Mouse (Mus musculus) forebrain, postnatal 0 days (tissue): ENCODE measurements around the gene Vmn1r57. TPM values are rescaled to one million over a fixed set of nuclear protein-coding genes. Genes with fewer than 3 reads are reported as not detected.
"Not testable (repeated sequence)": the region's sequence is repeated elsewhere in the genome, so short reads cannot be mapped to it uniquely, and the experiment has no call there.

ENCODE experiments used
- ATAC-seq: fragments of 200-750 bp; cut with Nextera tagmentation; 2 replicates; pipeline ENCODE4 v1.8.0; 2017; ENCODE audit warnings: mild to moderate bottlenecking, moderate library complexity
- DNase-seq: peaks from one replicate; pipeline ENCODE4 v3.0.0-alpha.2; 2015
- H3K27ac ChIP-seq: fragments of 300-500 bp; sonication (generic); 2 replicates; pipeline ENCODE4 v1.5.1; 2014; ENCODE audit warnings: low read depth, mild to moderate bottlenecking, antibody characterized with exemption, low read length, moderate library complexity, mixed read lengths
- H3K27me3 ChIP-seq: fragments of 300-500 bp; sonication (generic); 2 replicates; pipeline ENCODE4 v1.6.1; 2014; ENCODE audit warnings: mild to moderate bottlenecking, low read length, mixed read lengths; ENCODE audit not compliant: insufficient read depth
- H3K36me3 ChIP-seq: fragments of 300-500 bp; sonication (generic); 2 replicates; pipeline ENCODE4 v1.6.1; 2014; ENCODE audit warnings: mild to moderate bottlenecking, moderate library complexity; ENCODE audit not compliant: insufficient read depth
- H3K4me1 ChIP-seq: fragments of 300-500 bp; sonication (generic); 2 replicates; pipeline ENCODE4 v1.6.1; 2014; ENCODE audit warnings: antibody characterized with exemption; ENCODE audit not compliant: insufficient read depth
- H3K4me2 ChIP-seq: fragments of 300-500 bp; sonication (generic); 2 replicates; pipeline ENCODE4 v1.6.1; 2014; ENCODE audit warnings: low read depth, mild to moderate bottlenecking, moderate library complexity
- H3K4me3 ChIP-seq: fragments of 300-500 bp; sonication (generic); 2 replicates; pipeline ENCODE4 v1.5.1; 2014; ENCODE audit warnings: low read depth, low read length, mixed read lengths
- H3K9ac ChIP-seq: fragments of 300-500 bp; sonication (generic); 2 replicates; pipeline ENCODE4 v1.6.1; 2014; ENCODE audit warnings: mild to moderate bottlenecking
- H3K9me3 ChIP-seq: fragments of 300-500 bp; sonication (generic); 2 replicates; pipeline ENCODE4 v1.6.1; 2016; ENCODE audit warnings: low read length
- CTCF ChIP-seq: sonication (generic); IDR thresholded peaks from 2 replicates; pipeline ENCODE4 v1.5.1; 2016; ENCODE audit warnings: antibody characterized with exemption, control low read depth, low read depth
- WGBS: fragments of 180-500 bp; shearing (Covaris S2); extraction: QIAGEN DNeasy Blood & Tissue Kit; methylation state at CpG from one replicate; pipeline ENCODE4 v1.1.7; 2014; 5-methylcytosine and 5-hydroxymethylcytosine counted together
- polyA plus RNA-seq: library from polyadenylated mRNA; unstranded; fragments of >200 nt; fragmentation: Nextera tagmentation; extraction: Ambion mirVana; gene quantifications from 2 replicates; pipeline ENCODE4 v1.2.1, GENCODE M21; 2015
- total RNA-seq: library from RNA; depleted of rRNA; stranded (reverse); fragments of >200 nt; gene quantifications from 2 replicates; pipeline ENCODE4 v1.2.3, GENCODE M21; 2014; rRNA removed

Gene Vmn1r57
- total RNA-seq = not detected in 2 replicates
- not detected in 2 replicates for polyA plus RNA-seq

DNA sequence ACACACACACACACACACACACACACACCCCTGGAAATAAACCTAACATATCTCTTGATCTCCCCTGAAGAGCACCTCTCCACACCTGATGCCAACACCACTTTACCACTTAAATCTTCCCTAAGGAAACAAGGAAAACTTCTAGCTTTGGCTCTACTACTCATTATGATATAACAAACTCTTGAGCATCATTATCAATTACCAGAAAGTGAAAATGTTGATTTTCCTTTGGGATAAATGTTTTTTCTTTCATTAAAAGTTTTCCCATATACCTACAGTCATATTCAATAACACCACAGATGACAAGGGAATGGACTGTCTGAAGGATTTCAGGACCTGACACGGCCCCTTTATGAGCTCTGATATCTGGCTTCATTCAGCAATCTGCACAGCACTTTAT is at the start of gene Vmn1r57:
TSS of gene Vmn1r57 (plus strand) at position 301 of the 400 bp plus-strand sequence.
- H3K36me3 ChIP-seq, H3K4me3 ChIP-seq, ATAC-seq, DNase-seq, H3K4me2 ChIP-seq, H3K9ac ChIP-seq, H3K4me1 ChIP-seq, H3K9me3 ChIP-seq, H3K27ac ChIP-seq, H3K27me3 ChIP-seq: not testable (repeated sequence)
- 66% methylated on average over 1 of the region's 1 CpGs for WGBS

DNA sequence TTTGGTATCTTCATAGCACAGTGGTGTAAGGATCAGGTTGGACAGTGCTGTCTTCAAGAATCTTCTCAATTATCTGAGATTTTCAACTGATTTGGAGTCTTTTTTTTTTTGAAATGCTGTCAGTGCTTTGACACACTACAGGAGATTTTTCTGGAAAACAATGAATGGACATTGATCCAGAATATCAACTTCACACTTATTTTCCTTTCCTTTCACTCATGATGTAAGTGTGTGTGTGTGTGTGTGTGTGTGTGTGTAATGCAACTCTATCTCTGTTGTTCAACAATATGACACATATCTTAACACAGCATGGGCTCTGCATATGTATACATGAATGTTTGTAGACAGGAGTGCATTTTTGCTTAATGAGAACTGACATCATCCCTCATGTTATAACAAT is 21.6 kb upstream of the Vmn1r57 start, which contains the start of gene Vmn1r56:
TSS of gene Vmn1r56 (minus strand) at position 101 of the 400 bp plus-strand sequence.
- not testable (repeated sequence) for H3K9me3 ChIP-seq, H3K27me3 ChIP-seq, H3K27ac ChIP-seq, H3K9ac ChIP-seq, H3K4me1 ChIP-seq, ATAC-seq, DNase-seq, H3K36me3 ChIP-seq, H3K4me2 ChIP-seq, H3K4me3 ChIP-seq

DNA sequence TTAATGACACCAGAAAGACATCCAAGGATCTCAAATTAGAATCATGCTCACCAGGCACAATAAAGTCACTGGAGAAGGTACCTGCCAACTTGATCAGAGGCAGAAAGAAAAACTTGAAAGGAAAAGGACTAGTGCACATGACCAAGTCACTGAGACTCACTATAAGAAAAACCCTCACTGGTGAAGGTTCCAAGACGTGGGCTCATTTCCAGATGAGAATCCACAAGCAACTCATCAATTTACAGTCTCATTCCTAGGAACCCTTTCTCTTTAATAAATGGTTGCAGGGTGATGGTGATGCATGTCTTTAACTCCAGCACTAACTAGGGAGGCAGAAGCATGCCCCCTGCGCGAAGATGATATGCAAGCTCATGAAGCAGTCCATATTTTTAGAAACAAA is 44.8 kb downstream of the Vmn1r57 start:
- WGBS = 90% methylated on average over 3 of the region's 3 CpGs
- H3K4me1 ChIP-seq = no peaks in the 10 kb centered on the region
- no peak overlapping the region for H3K4me2 ChIP-seq
- no peaks in the 10 kb centered on the region for H3K36me3 ChIP-seq
- no peaks in the 10 kb centered on the region for H3K9me3 ChIP-seq
- DNase-seq (no peak), ATAC-seq (no peak)
- no peak overlapping the region for H3K4me3 ChIP-seq
- no peak overlapping the region for H3K9ac ChIP-seq
- H3K27me3 ChIP-seq = no peaks in the 10 kb centered on the region
- TF ChIP-seq CTCF = no peak
- H3K27ac ChIP-seq = no peak overlapping the region

Other genes starting within 250 kb of the Vmn1r57 start
- 0.23 and 0.76 TPM in 2 replicates for gene Sbk3, start 247.3 kb upstream of the Vmn1r57 start, total RNA-seq
- 0.39 and 0.76 TPM in 2 replicates for gene Sbk3, start 247.3 kb upstream of the Vmn1r57 start, polyA plus RNA-seq
- gene Zfp579, start 222.3 kb upstream of the Vmn1r57 start, total RNA-seq = 34.6 and 34.7 TPM in 2 replicates
- 36.7 and 42.6 TPM in 2 replicates for gene Zfp579, start 222.3 kb upstream of the Vmn1r57 start, polyA plus RNA-seq
- gene Zfp524, start 204.1 kb upstream of the Vmn1r57 start, total RNA-seq = 4.6 and 6.4 TPM in 2 replicates
- 5.0 and 5.3 TPM in 2 replicates for gene Zfp524, start 204.1 kb upstream of the Vmn1r57 start, polyA plus RNA-seq
- gene Fiz1, start 203.8 kb upstream of the Vmn1r57 start, total RNA-seq = 30.0 and 33.9 TPM in 2 replicates
- 26.9 and 28.6 TPM in 2 replicates for gene Fiz1, start 203.8 kb upstream of the Vmn1r57 start, polyA plus RNA-seq
- not detected in 2 replicates for gene Gm44973, start 203.0 kb upstream of the Vmn1r57 start, total RNA-seq
- gene Gm44973, start 203.0 kb upstream of the Vmn1r57 start, polyA plus RNA-seq = 3.1 TPM in 2 replicates
- gene Zfp865, start 198.1 kb upstream of the Vmn1r57 start, total RNA-seq = 27.3 and 33.3 TPM in 2 replicates
- gene Zfp865, start 198.1 kb upstream of the Vmn1r57 start, polyA plus RNA-seq = 5.6 and 5.8 TPM in 2 replicates
- gene Ccdc106, start 197.9 kb upstream of the Vmn1r57 start, total RNA-seq = 70.7 and 104 TPM in 2 replicates
- 69.7 and 79.8 TPM in 2 replicates for gene Ccdc106, start 197.9 kb upstream of the Vmn1r57 start, polyA plus RNA-seq
- 0.24 TPM in 1 of 2 replicates, not detected in the other for gene 4632433K11Rik, start 184.4 kb upstream of the Vmn1r57 start, total RNA-seq
- not detected in 2 replicates for gene 4632433K11Rik, start 184.4 kb upstream of the Vmn1r57 start, polyA plus RNA-seq
- 5.2 and 5.6 TPM in 2 replicates for gene Zfp784, start 180.0 kb upstream of the Vmn1r57 start, total RNA-seq
- gene Zfp784, start 180.0 kb upstream of the Vmn1r57 start, polyA plus RNA-seq = 4.1 and 5.0 TPM in 2 replicates
- 26.2 and 42.1 TPM in 2 replicates for gene Zfp580, start 167.0 kb upstream of the Vmn1r57 start, total RNA-seq
- gene Zfp580, start 167.0 kb upstream of the Vmn1r57 start, polyA plus RNA-seq = 132 and 135 TPM in 2 replicates
- 179 and 184 TPM in 2 replicates for gene U2af2, start 156.3 kb upstream of the Vmn1r57 start, total RNA-seq
- gene U2af2, start 156.3 kb upstream of the Vmn1r57 start, polyA plus RNA-seq = 92.7 and 101 TPM in 2 replicates
- gene Epn1, start 138.3 kb upstream of the Vmn1r57 start, total RNA-seq = 341 and 347 TPM in 2 replicates
- gene Epn1, start 138.3 kb upstream of the Vmn1r57 start, polyA plus RNA-seq = 126 and 127 TPM in 2 replicates
- not detected in 2 replicates for gene Rfpl4, start 101.5 kb upstream of the Vmn1r57 start, total RNA-seq
- not detected in 2 replicates for gene Rfpl4, start 101.5 kb upstream of the Vmn1r57 start, polyA plus RNA-seq
- 0.15 and 0.24 TPM in 2 replicates for gene Rasl2-9, start 92.5 kb upstream of the Vmn1r57 start, total RNA-seq
- gene Rasl2-9, start 92.5 kb upstream of the Vmn1r57 start, polyA plus RNA-seq = 0.47 and 0.65 TPM in 2 replicates
- 0.08 TPM in 1 of 2 replicates, not detected in the other for gene Vmn1r55, start 68.8 kb upstream of the Vmn1r57 start, total RNA-seq
- gene Vmn1r55, start 68.8 kb upstream of the Vmn1r57 start, polyA plus RNA-seq = not detected in 2 replicates
- not detected in 2 replicates for gene Vmn1r56, start 21.7 kb upstream of the Vmn1r57 start, total RNA-seq
- not detected in 2 replicates for gene Vmn1r56, start 21.7 kb upstream of the Vmn1r57 start, polyA plus RNA-seq
- gene Gm5065, start 132.0 kb downstream of the Vmn1r57 start, total RNA-seq = not detected in 2 replicates
- gene Gm5065, start 132.0 kb downstream of the Vmn1r57 start, polyA plus RNA-seq = not detected in 2 replicates
- not detected in 2 replicates for gene Nlrp2, start 132.5 kb downstream of the Vmn1r57 start, total RNA-seq
- not detected in 2 replicates for gene Nlrp2, start 132.5 kb downstream of the Vmn1r57 start, polyA plus RNA-seq
- not detected in 2 replicates for gene Vmn1r58, start 194.9 kb downstream of the Vmn1r57 start, total RNA-seq
- gene Vmn1r58, start 194.9 kb downstream of the Vmn1r57 start, polyA plus RNA-seq = not detected in 2 replicates
- gene Vmn1r59, start 238.3 kb downstream of the Vmn1r57 start, total RNA-seq = not detected in 2 replicates
- gene Vmn1r59, start 238.3 kb downstream of the Vmn1r57 start, polyA plus RNA-seq = not detected in 2 replicates